Mouse (Mus musculus): ENCODE measurements around the gene Chaf1a. TPM values are rescaled to one million over a fixed set of nuclear protein-coding genes. Genes with fewer than 3 reads are reported as not detected.
A peak's percentile ranks its signal among the peaks of the same experiment; 100 is the strongest.

The Chaf1a gene
- polyA plus RNA-seq, 1 experiment, result 39.9 TPM

DNA sequence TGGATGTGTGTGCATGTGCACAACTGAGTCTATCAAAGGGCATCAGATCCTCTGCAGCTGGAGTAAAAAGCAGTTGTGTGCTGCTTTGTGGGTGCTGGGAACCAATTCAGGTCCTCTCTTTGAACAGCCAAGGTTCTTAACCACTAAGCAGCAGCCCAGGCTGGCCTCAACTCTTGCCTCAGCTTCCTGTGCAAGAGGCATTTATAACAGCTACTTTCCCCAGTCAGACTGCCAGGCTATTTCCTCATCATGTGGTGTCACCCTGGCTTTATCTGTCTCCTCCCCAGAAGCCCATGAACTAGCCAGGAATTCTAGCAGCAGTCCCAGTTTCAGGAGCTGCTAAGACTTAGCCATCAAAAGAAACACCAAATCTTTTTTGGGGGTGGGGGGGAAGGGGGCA, 26.2 kb downstream of the Chaf1a start:
- TF ChIP-seq CEBPB (IDR thresholded peaks at IDR 0.05; ENCODE audit: low read depth) (no peak), CTCF (IDR thresholded peaks at IDR 0.05; ENCODE audit: control insufficient read depth, insufficient read depth, insufficient read length) (no peak), MAX (IDR thresholded peaks at IDR 0.05) (no peak), MYOG (IDR thresholded peaks at IDR 0.05; ENCODE audit: control insufficient read depth, extremely low read depth, insufficient read length) (no peak), USF1 (IDR thresholded peaks at IDR 0.05; ENCODE audit: low read depth) (no peak), FOSL1 (IDR thresholded peaks at IDR 0.05; ENCODE audit: insufficient read depth, low read length, poor library complexity, severe bottlenecking) (no peak), MYOD1 (IDR thresholded peaks at IDR 0.05; ENCODE audit: control insufficient read depth, insufficient read length, low read depth) (no peak)
- Histone ChIP-seq H3ac (ENCODE audit: control insufficient read depth, insufficient read length, low read depth) (no peak overlapping the region), H3K79me2 (ENCODE audit: control insufficient read depth, insufficient read depth) (no peaks in the 10 kb centered on the region), H3K36me3 (ENCODE audit: control insufficient read depth, insufficient read depth) (peaks cover 81% of the 10 kb centered on the region), H3K27me3 (ENCODE audit: control insufficient read depth, insufficient read depth, insufficient read length) (no peaks in the 10 kb centered on the region), H3K4me3 (ENCODE audit: insufficient read depth, poor library complexity, severe bottlenecking) (no peak overlapping the region), H3K79me3 (ENCODE audit: low read depth) (no peaks in the 10 kb centered on the region)

DNA sequence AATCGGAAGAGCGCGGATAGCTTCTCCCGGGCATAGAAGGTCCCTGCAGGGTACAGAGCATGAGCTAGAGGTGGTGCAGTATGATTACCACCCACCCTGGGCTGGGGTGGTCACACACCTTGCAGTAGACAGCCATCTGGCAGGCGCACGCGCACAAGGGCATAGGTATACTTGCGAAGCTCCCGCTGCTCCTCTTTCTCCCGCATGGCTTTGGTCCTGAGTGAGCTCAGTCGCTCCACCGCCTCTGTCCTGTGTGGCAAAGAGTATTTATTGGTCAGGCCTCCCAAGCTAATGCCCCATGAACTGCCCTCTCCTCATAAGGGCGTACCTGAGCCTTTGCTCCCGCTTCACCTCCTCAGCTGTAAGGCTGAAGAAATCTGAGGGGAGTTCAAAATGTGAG, 28.8 kb downstream of the Chaf1a start:
- Histone ChIP-seq H3K36me3 (ENCODE audit: control insufficient read depth, insufficient read depth) (peaks cover 56% of the 10 kb centered on the region), H3K27me3 (ENCODE audit: control insufficient read depth, insufficient read depth, insufficient read length) (no peaks in the 10 kb centered on the region), H3K4me3 (ENCODE audit: insufficient read depth, poor library complexity, severe bottlenecking) (no peak overlapping the region)

DNA sequence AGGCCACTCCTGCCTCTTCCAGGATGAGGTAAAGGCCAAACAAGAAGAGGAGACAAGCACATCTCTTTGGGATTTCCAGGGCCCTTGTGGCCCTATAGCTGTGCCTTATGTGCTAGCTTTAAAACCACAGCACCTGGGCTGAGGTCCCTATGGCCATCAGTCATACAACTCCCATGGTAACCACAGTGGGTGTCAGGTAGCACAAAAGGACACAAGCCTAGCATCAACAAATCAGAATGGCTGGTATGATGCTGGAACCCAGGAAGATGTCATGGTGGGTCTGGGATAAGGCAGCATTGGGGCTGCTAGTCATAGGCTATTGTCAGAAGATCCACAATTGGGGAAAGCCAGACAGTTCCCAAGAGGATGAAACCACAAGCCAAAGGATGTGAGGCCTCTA, 30.9 kb downstream of the Chaf1a start:
- peaks cover 6% of the 10 kb centered on the region for H3K79me2 ChIP-seq (ENCODE audit: control insufficient read depth, insufficient read depth)
- no peak overlapping the region for H3ac ChIP-seq (ENCODE audit: control insufficient read depth, insufficient read length, low read depth)
- H3K4me3 ChIP-seq (ENCODE audit: insufficient read depth, poor library complexity, severe bottlenecking), result no peak overlapping the region
- peaks cover 36% of the 10 kb centered on the region for H3K36me3 ChIP-seq (ENCODE audit: control insufficient read depth, insufficient read depth)
- H3K27me3 ChIP-seq (ENCODE audit: control insufficient read depth, insufficient read depth, insufficient read length), result no peaks in the 10 kb centered on the region
- H3K79me3 ChIP-seq (ENCODE audit: low read depth), result no peaks in the 10 kb centered on the region
- no peak for TF ChIP-seq USF1 (IDR thresholded peaks at IDR 0.05; ENCODE audit: low read depth)
- TF ChIP-seq CTCF (IDR thresholded peaks at IDR 0.05; ENCODE audit: control insufficient read depth, insufficient read depth, insufficient read length), result no peak
- TF ChIP-seq MAX (IDR thresholded peaks at IDR 0.05), result no peak
- no peak for TF ChIP-seq MYOG (IDR thresholded peaks at IDR 0.05; ENCODE audit: control insufficient read depth, extremely low read depth, insufficient read length)
- no peak for TF ChIP-seq FOSL1 (IDR thresholded peaks at IDR 0.05; ENCODE audit: insufficient read depth, low read length, poor library complexity, severe bottlenecking)
- TF ChIP-seq MYOD1 (IDR thresholded peaks at IDR 0.05; ENCODE audit: control insufficient read depth, insufficient read length, low read depth), result no peak
- TF ChIP-seq CEBPB (IDR thresholded peaks at IDR 0.05; ENCODE audit: low read depth), result no peak

More for the DNA sequence above, 28.8 kb downstream of the Chaf1a start:
- peaks cover 4% of the 10 kb centered on the region for H3K79me2 ChIP-seq (ENCODE audit: control insufficient read depth, insufficient read depth)
- H3ac ChIP-seq (ENCODE audit: control insufficient read depth, insufficient read length, low read depth), result no peak overlapping the region
- no peaks in the 10 kb centered on the region for H3K79me3 ChIP-seq (ENCODE audit: low read depth)
- TF ChIP-seq MAX (IDR thresholded peaks at IDR 0.05) (no peak), MYOD1 (IDR thresholded peaks at IDR 0.05; ENCODE audit: control insufficient read depth, insufficient read length, low read depth) (no peak), CTCF (IDR thresholded peaks at IDR 0.05; ENCODE audit: control insufficient read depth, insufficient read depth, insufficient read length) (no peak), MYOG (IDR thresholded peaks at IDR 0.05; ENCODE audit: control insufficient read depth, extremely low read depth, insufficient read length) (no peak), USF1 (IDR thresholded peaks at IDR 0.05; ENCODE audit: low read depth) (no peak), CEBPB (IDR thresholded peaks at IDR 0.05; ENCODE audit: low read depth) (no peak), FOSL1 (IDR thresholded peaks at IDR 0.05; ENCODE audit: insufficient read depth, low read length, poor library complexity, severe bottlenecking) (no peak)

DNA sequence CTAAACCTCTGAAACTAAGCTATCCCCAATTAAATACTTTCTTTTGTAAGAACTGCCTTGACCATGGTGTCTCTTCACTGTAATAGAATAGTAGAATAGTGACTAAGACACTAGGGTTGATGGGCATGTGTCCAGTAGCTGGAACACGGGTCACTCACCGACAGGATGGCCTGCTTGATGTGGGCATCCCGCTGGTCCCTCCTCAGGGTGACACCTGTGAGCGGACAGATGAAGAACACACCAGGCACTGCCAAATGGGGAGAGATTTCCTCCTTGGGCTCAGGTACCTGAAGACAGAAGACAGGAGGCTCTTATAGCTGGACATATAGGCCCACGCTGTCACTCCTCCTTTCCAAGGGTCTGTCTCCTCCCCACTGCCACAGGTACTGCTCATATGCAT, 32.0 kb downstream of the Chaf1a start:
- Histone ChIP-seq H3ac (ENCODE audit: control insufficient read depth, insufficient read length, low read depth) (no peak overlapping the region), H3K27me3 (ENCODE audit: control insufficient read depth, insufficient read depth, insufficient read length) (no peaks in the 10 kb centered on the region), H3K79me3 (ENCODE audit: low read depth) (no peaks in the 10 kb centered on the region), H3K79me2 (ENCODE audit: control insufficient read depth, insufficient read depth) (peaks cover 6% of the 10 kb centered on the region), H3K4me3 (ENCODE audit: insufficient read depth, poor library complexity, severe bottlenecking) (no peak overlapping the region), H3K36me3 (ENCODE audit: control insufficient read depth, insufficient read depth) (peaks cover 27% of the 10 kb centered on the region)
- no peak for TF ChIP-seq CEBPB (IDR thresholded peaks at IDR 0.05; ENCODE audit: low read depth)
- TF ChIP-seq CTCF (IDR thresholded peaks at IDR 0.05; ENCODE audit: control insufficient read depth, insufficient read depth, insufficient read length), result no peak

DNA sequence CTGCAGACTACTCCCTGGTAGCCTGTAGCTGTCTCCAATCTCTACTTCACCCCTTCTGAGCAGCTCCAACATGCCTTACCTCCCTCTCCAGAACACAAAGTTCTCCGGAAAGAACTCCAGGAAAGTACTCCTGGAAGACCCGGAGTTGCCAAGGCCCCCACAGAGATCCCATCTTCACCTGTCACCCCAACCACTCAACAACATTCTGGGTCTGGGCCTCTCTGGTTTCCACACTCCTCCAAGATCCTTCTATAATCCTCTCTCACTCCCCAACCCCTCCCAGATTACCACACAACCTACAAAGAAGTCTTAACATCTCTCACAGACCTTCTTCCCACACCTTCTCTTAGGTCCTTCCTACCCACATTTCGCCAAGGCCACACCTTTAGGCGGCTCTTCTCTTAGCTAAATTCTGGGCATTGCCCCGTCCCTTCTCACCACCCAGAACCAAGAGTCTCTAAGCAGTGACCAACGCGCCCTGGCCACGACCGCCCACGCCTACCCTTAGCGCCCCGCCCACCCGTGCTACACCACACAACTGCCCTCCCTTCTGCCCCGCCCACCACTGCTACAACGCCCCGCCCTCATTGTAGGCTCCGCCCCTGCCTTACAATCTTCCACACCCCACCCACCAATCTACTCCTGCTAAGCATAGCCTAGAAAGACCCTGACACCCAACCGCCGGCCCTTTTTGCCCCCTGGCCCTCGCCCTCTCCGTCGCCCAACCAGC, 34.0 kb downstream of the Chaf1a start:
- Histone ChIP-seq H3K79me3 (ENCODE audit: low read depth) (no peaks in the 10 kb centered on the region), H3ac (ENCODE audit: control insufficient read depth, insufficient read length, low read depth) (peak overlapping the region; percentile 51), H3K36me3 (ENCODE audit: control insufficient read depth, insufficient read depth) (peaks cover 7% of the 10 kb centered on the region), H3K4me3 (ENCODE audit: insufficient read depth, poor library complexity, severe bottlenecking) (peak overlapping the region; percentile 79), H3K79me2 (ENCODE audit: control insufficient read depth, insufficient read depth) (peaks cover 6% of the 10 kb centered on the region), H3K27me3 (ENCODE audit: control insufficient read depth, insufficient read depth, insufficient read length) (no peaks in the 10 kb centered on the region)
- TF ChIP-seq CTCF (IDR thresholded peaks at IDR 0.05; ENCODE audit: control insufficient read depth, insufficient read depth, insufficient read length), result no peak

DNA sequence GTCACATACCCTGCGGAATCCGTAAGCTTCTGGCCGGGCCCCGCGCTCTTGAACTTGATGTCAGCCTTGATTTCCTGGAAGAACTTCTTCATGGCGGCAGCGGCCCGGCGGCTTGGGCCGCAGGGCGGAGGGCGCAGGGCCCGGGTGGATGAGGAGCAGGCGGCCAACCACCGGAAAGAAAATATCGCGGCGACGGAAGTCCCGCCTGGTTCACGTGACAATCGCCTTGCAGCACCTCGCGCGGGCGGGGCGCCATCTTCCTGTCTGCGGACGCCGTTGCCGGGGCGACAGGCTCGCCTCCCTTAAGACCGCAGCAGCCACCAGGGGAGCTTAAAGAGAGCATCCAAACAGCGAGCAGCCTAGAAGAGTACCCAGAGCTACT, 34.6 kb downstream of the Chaf1a start, which contains the start of gene Ubxn6:
Gene Ubxn6 (minus strand): TSS at position 202 of the 382 bp plus-strand sequence.
- H3K4me3 ChIP-seq (ENCODE audit: insufficient read depth, poor library complexity, severe bottlenecking), result peak within 1 kb of the TSS; percentile 79
- peaks cover 8% of the 10 kb centered on the region for H3K79me2 ChIP-seq (ENCODE audit: control insufficient read depth, insufficient read depth)
- peak within 1 kb of the TSS; percentile 51 for H3ac ChIP-seq (ENCODE audit: control insufficient read depth, insufficient read length, low read depth)
- H3K27me3 ChIP-seq (ENCODE audit: control insufficient read depth, insufficient read depth, insufficient read length), result no peaks in the 10 kb centered on the region
- no peaks in the 10 kb centered on the region for H3K79me3 ChIP-seq (ENCODE audit: low read depth)
- TF ChIP-seq FOSL1 (IDR thresholded peaks at IDR 0.05; ENCODE audit: insufficient read depth, low read length, poor library complexity, severe bottlenecking) (no peak), USF1 (IDR thresholded peaks at IDR 0.05; ENCODE audit: low read depth) (peak; percentile 86), MAX (IDR thresholded peaks at IDR 0.05) (peak; percentile 82)
- peaks cover under 1% of the 10 kb centered on the region for H3K36me3 ChIP-seq (ENCODE audit: control insufficient read depth, insufficient read depth)

Data from C2C12 (cell line).